Mouse (Mus musculus): Measurements from ENCODE around the gene Nr5a2.
A peak's percentile ranks its signal among the peaks of the same experiment; 100 is the strongest.

Nr5a2 gene

DNA sequence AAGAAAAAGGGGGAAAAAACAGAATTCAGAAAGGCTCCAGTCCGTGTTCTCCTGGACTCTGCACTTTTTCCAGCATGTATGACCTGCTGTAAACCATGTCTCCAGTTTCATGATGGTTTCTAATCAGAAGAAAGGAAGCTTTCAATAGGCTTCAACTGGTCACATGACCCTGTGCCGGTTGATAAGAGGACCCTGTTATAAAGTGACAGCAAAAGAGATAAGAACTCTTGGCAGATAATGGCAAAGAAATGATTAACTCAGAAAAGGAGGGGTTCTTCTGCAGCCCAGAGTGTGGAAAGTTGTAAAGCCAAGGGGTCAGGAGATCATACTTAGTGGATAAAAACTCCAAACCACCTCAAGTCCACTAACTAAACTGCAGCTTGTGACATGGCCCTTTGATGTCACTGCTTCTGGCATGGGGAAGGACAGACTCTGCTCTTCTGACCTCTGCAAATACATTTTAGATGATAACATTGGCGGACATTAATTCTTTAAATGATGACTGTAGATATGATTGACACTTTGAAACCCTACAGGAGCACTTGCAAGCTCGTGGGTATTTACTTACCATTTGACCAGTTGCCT, at the start of gene Nr5a2:
TSS of gene Nr5a2 (minus strand) at position 21 of the 585 bp plus-strand sequence.
- no peak for DNase-seq

DNA sequence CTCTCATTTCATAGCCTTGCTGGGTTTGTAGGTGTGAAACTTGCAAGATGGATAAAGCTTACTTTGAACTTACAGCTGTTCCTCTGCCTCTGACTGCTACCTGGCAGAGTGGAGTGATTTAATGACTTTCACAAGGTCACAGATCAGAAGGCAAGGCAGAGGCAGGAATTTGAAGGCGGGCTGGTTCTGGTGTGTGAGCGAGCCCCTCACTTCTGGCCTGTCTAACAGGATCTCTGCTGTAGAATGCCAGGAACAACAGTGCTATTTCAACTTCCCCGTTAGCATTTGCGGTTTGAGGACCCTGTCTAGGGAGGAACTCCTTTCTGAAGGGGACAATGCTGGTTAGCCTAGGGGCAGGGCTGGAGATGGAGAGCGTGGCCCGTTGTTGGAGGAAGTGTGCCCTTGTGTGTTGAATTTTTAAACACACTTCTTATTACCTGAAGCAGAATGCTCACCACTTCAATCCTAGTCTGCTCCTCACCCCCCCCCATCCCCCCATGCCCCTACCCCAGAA, 48.5 kb upstream of the Nr5a2 start:
- DNase-seq: no peak

DNA sequence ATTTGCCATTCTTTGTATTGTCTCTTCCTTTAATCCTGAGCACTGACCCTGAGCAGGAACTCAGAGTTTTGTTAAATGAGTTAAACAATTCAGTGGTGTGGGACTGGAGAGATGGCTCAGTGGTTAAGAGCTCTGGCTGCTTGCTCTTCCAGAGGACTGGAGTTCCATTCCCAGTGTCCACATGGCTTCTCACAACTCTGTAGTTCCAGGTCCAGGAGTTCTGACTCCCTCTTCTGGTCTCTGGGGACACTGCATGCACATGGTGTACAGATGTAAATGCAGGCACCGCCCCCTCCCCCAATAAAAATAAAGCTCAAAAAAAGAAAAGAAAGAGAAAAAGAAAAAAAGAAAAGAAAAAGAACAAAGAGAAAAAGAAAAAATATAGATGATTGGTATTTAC, 43.6 kb upstream of the Nr5a2 start:
- DNase-seq: no peak

DNA sequence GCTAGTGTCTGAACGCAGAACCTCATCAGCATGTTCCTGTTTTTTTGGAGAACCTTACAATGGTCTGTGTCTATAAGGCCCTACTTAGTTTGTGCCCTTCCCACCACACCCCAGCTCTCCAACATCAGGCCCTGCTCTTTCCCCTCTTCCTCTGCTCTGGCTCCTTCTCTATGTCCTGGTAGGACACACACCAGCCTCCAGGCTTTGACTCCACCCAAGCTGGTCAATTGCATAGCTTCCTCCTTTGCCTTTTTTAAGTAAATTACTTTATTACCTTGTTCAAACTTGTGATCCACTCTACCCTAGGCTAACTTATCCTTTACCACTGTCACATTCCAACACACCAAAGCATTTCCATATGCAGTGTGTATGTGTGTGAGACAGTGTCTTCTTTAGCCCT, 42.9 kb upstream of the Nr5a2 start:
- DNase-seq: no peak

DNA sequence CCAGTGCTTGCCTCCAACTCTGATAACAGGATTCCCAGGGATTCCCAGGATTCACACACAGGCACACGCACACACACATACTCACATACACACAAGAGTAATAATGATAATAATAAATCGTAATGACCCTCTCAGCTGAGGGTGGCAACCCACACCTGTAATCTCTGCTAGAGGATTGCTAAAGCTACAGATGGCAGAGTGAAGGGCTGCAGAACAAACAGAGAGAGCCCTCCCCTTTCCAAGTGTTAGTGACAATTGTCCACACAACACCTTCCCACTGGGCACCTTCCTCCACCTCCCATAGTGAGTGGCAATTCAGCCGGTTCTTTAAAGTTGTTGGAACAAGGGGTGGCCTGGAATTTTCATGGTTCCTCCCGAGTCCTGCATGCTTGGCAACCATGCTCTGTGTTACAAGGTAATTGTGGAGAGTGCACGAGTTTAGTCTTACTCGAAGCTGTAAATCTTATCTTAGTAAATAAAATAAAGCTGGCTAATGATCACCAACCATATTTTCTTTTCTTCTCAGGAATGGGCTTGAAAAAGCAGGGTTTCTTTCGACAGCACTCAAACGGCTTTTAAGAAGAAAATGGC, 31.6 kb upstream of the Nr5a2 start:
- DNase-seq: no peak

DNA sequence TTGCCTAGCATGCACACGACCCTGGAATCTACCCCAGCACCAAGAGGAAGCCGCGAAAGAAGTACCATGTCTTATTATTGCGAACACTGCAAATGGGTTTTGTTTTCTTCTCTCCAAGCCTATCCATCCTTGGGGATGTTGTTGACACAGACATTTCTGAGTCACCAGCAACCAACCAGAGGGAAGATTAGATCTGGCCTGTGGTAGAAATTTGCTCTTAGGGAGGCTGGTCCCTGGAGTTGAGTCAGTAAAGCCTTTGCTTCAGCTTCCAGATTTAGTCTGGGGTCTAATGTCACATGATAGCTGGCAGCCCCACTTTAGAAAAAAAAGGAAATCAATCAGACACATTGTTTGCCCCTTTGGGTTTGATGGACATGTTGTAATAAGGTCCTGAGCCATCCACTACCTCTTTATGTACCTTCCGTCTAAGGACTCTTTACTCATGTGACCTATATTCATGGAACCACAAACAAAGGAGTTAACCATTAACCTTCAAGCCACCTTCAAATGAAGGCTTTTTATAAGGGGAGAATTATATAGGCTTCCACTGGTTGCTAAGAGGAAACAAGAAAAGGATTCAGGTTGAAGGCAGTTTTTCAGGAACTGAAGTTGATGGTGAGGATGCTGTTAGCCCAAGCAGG, 20.1 kb upstream of the Nr5a2 start:
- no peak for DNase-seq

DNA sequence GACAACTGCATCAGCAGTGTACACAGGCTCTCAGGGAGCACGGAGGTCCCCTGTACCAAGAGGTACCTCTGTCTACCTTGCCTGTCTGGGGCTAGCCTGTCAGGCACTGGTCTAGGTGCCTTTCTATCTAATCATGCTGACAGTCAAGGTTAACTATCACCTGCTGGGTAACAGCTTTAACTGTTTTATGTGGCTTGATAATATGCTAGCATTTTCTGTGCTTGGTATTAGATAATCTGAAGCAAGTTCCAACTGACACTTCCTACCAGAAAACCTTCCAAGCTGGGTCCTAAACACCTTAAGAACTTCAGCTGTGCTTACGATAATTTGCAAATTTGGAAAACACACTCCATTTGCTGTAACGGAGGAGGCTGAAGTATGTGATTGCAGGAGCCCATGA, 17.6 kb upstream of the Nr5a2 start:
- DNase-seq: no peak

DNA sequence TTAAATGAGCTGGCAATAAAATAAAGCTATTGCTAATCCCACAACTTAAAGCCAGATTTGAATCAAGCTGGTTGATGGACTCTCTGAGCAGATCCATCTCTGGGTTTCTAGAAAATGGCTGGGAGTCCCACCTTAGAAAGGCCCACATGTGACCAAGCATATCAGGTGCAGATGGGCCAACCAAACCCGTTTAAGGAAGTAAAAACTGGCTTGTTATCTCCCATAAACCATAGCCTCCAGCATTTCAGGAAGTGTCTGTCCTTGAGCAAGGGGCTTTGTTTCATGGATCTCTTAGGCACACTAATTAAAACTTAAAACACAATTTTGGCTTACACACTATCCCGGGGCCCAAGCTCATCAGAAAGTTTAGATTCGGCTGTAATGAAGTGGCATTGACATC, 13.8 kb upstream of the Nr5a2 start:
- no peak for DNase-seq

DNA sequence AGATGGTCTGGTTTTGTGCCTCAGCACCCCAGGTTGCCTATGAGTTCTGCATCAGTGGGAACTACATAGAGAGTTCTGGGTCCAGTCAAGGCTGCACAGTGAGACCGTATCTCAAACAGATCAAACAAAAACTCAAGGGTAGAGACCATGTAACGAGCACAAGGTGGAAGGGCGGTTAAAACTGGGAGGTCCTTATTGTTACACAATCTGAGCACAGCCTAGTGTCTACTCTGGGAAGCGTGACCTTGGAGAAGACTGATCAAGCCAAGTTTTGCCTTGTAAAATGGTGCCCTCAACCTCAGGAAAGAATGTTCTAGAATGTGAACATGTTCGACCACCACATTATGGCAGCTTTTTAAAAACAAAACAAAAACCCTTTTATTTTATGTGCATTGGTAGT, 12.8 kb upstream of the Nr5a2 start:
- DNase-seq: no peak

DNA sequence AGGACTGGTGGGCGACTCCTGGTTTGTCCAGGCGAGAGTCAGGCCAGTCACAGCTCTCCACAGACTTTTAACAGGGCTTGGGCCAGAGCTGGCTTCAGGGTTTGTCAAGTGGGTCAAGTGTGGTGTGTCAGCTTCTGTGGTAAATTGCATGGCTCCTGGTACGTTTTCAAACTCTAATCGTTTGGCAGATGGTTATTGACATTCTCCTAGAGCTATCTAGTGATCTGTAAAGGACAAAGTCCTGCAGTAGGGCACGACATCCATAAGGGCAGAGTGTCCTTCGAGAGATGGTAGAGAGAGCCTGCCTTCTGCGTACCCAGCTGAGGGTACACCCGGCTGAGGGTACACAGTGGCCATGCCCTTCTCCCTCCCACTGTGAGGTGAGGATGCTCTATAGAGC, 10.7 kb upstream of the Nr5a2 start:
- DNase-seq: no peak

DNA sequence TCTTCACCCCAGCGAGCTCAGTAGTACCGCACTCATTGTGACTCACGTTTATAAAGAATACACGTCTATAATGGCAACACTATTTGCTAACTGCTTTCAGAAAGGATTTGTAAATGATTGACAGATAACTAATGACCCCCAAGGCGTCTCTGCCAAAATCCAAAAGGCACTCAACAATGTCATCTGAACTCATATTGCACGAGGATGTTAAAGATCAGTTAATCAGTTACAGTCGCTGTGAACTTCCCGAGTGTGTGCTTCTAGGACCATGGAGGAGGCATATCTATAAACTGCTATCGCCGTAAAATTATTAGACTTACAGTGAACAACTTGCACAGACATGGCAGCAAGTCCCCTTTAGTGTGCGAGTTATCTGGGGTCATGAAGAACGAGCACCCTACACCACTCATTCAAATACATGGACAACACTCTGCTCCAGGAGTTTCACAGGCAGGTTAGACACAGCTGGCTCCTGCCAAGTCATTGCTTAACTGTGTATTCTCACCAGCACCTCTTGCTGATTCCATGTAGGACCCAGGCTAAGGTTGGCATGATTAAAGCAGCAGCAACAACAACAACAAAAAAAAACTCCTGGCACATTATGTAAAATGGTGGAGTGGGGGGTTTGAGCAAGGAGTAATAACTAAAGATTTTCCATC, 6.6 kb upstream of the Nr5a2 start:
- DNase-seq: no peak

DNA sequence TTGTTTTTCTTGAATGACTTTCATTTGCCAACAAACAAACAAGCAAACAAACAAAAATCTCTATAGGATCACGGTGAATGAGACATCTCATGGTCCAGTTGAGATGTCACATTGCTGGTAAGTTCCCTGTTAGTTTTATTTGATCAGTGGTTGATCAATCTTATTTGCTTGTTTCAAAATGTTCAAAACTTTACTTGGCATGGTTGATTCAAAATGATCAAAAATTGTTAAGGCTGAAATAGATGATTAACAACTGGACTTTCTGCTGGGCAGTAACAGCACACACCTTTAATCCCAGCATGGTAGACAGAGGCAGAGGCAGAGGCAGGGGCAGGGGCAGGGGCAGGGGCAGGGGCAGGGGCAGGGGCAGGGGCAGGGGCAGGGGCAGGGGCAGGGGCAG, 757 bp downstream of the Nr5a2 start:
- DNase-seq: no peak

DNA sequence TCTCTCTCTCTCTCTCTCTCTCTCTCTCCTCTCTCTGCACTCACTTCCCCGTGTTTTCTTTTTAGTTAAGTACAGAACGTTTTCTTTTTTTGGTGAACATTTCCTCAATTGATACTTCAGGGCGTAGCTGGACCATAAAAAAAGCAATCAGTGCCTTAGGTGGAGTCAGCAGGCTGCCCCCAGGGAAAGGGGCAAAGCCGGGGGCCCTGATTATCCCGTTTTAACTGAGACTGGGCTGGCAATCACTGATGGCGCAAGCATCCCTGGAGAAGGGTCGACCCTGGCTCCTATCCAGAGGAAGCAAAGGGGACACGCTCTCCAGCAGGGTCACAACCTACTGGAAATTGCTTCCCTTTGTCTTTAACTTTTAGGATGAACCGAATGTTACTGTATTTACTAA, 1.6 kb downstream of the Nr5a2 start:
- DNase-seq: no peak

DNA sequence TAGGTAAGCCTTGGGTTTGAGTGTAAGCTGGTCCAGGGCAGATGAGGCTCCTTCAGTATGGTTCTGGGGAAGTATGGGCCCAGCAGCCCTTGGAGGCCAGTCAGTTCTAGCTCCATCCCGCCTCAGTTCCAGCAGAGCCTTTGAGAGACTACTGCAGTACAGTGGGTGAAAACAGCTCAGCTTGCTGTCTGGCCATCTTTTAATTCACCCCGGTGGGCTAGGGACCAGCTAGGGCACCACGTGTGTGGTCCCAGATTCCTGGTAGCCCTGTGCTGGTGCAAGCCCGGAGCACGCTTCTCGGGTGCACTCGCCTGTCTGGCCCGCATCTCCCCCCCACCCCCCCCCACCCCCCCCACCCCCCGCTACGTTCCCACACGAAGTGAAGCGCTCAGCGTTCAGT, 2.1 kb downstream of the Nr5a2 start:
- DNase-seq: no peak

DNA sequence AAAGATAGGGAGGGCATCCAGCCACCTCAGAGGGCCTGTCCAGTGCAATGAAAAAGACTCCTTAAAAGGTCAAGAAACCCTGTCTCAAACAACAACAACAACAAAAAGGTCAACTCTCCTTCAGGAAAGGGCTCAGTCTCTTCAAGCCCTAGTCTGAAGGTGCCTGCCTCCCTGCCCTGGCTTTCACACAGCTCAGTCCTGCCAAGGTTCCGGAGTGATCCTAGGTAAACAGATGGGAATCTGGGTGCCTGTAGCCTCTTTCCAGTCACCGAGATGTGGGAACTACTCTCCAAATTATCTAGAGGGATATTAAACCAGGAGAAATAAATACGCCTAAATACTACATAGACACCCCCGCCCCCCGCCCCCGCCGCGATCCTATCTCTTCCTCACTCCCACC, 2.6 kb downstream of the Nr5a2 start:
- DNase-seq: no peak

DNA sequence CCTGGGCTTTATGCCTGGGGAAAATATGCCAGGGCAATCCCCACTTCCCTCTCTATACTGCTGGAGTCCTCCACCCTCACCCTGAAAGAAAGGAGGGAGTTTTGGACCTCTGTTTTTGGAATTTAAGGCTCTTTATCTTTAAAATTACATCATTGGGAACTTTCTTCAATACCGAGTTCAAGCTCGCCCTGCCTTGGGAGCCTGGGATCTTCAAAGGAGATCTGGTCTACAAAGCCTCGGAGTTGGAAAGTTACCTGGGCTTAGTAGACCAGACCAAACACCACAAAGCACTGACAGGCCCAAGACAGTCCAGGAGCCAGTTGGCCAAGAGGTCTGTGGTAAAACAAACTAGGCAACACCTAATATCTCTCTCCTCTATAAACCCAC, 6.1 kb downstream of the Nr5a2 start:
- no peak for DNase-seq

DNA sequence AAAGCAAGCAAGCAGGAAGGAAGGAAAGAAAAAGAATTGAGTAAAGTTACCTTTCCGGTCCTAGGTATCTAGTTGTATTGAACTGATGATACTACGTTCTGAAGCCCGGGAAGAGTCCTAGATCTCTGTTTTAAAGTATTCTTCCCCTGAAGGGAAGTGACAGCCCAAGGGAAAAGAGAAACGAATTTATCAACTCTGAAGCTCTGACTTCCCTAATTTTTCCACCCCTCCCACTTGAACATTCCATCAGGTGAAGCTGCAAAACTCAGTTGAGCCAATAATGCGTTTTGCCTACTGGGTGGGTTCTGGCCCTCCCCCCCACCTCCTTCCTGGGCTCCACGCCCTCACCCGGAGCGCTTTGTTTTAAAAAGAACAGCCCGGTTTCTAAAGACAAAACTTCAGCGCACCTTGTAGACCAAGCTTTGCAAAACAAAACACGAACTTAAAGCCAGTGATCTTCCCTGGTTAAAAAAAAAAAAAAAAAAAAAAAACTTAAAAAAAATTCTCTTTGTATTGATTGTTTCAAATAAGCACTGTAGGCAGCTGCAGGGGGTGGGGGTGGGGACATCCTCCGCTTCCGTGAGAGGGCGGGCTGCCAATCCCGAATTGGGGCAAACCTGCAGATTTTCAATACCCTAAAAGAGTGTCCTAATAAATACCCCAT, 6.7 kb downstream of the Nr5a2 start:
- DNase-seq: no peak

DNA sequence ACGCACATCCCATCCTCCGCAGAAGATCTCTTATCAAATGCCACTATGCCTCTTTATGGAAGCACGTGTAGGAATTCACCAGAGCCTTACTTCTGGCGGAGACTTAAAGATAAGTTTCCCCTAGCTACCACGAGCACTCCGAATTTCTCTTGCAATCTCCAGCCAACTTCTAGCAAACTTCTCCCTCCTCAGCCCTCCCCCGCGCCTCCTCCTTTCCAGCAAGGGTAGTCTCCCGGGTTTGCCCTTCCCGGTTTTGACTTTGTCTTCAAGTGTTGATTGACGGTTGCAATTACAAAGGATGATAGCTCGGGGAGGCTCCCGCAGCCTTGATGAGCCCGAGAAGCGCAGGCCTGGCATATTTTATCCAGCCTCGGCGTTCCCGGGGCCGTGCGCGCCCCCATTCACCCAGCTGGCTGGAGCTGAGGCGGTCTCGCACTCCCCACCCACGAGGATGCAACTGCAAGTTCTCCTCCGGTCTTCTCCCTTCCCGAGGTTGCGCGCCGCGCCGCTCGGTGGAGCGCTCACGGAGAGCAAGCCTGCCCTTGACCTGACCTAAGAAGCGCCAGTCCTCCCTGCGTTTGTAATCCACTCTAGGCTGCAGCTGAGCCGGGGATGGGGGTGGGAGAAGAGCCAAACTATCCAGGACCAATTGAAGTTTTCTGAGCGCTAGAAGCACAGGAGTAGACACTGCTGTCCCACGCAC, 7.5 kb downstream of the Nr5a2 start:
- DNase-seq: peak; percentile 28

DNA sequence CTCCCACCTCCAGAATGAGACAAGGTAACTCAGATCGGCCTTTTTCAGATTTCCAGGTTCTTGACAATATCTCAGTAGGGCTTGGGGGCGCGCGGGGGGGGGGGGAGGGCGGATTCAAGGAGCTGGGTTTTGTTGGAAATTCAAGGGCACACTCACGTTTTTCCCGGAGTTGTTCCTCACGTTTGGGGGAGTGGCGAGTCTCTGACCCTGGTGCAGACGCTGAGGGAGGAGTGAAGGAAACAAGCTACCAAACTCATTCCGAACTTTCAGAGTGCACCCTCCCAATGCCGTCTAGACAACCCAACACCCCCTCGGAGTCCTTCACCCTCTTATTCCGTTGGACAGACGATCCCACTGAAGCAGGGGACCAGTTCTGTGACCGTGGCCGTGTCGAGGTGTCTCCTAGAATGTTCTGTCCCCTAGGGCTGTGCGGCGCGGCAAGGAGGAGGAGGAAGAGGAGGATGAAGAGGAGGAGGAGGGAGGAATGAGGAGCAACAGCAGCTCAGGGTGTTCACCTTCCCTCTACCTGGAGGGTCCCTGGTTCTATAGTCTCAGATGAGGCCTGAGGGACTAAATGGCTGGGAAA, 8.2 kb downstream of the Nr5a2 start:
- DNase-seq: no peak

DNA sequence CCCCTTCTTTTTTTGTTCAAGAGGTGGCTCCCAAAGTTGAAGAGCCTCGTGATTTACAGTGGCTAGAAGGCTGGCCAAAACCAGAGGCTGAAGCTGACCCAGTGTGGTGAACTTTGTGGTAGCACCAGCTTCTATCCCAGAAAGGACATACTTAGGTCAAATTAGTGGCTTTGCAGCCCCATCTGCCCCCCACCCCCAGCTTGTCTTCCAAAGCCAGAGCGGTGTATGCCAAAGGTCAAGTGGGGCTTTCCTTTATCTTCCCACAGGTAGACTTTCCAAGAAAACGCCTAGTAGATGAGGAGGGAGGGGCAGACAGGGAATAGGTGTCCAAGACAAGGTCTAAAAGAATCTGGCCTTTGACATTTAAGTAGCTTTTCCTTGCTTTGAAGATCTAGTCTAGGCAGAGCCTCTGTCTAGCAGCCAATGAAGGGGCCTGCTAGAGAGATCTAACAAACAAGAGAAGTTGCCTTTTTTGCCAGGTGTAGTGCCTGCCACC, 9.0 kb downstream of the Nr5a2 start:
- no peak for DNase-seq

DNA sequence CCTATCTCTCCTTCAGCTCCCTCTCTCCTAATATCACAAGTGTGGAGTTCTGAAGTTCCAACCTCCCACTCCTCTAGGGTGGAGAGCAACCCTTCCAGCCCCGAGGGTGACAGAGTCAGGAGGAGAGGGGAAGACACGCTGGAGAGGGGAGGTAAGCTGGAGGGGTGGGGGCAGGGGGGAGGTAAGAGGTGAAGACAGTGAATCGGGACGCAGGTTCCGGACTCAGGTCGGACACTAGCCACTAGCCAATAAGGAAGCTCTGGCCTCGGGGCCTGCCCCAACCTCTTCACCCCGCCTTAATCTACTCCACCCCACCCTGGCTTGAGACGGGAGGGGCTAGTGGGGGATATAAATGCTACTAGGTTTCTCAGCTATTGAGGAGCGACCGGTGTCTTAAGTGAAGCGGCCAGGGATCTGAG, 10.9 kb downstream of the Nr5a2 start:
- no peak for DNase-seq

Measured in right cerebral cortex, postnatal 25 days (tissue).